In the genomic region with DNA sequence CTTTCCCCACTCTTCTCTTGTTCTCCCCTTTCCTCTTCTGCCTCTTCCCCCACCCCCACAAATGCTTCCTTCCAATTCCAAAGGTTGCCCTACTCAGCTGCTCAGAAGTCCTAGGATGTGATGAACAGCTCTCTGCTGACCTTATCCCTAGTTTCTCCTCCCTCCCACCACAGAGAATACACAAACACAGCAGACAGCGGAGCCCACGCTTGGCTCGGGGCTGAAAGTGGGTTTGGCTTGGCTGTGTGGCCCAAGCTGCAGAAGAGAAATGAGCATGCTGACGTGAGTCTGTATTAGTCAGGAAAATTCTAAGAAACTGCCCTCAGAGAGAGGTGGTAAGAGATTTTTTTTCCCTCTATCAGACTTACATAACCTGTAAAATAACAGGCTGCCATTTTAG, we compare ENCODE assay signal across 9 mouse cellular contexts.
DNase-seq lines count a peak whose midpoint lies in the region; ATAC-seq and TF ChIP-seq lines count a peak whose summit lies in the region.
"Had no signal": no experiment of that assay in that cellular context is flagged by ENCODE, and none has a peak within 500 bp of the region (broad histone marks: within the 10 kb centered on the region; RNA-seq: fewer than 3 reads in every experiment).

No protein-coding gene starts in this region.

- 78% methylated on average over 4 of the region's 4 CpGs for WGBS in forebrain, embryonic 14.5 days
- 77% methylated on average over 4 of the region's 4 CpGs for WGBS in forebrain, embryonic 13.5 days
- WGBS in kidney, adult 2 months = 30% methylated on average over 4 of the region's 4 CpGs
- WGBS in lung, embryonic 14.5 days = 15% methylated on average over 4 of the region's 4 CpGs

- no peak overlapping the region for H3K4me2 ChIP-seq in forebrain, embryonic 14.5 days (ENCODE audit: low read length)
- H3K4me2 ChIP-seq in forebrain, embryonic 13.5 days = no peak overlapping the region
- H3K4me2 ChIP-seq in lung, embryonic 14.5 days = no peak overlapping the region

- DNase-seq in forebrain, embryonic 14.5 days (ENCODE audit: low spot score) = peak; percentile 6
- DNase-seq in adrenal gland, postnatal 10 days = peak; percentile 70
- DNase-seq in kidney, adult 2 months = peak; percentile 32
- peak; percentile 85 for DNase-seq in lung, embryonic 14.5 days
- DNase-seq in cerebellum, adult 9-10 months = no peak
- DNase-seq in cerebellum, adult 18-20 months = no peak

- no peak for ATAC-seq in forebrain, embryonic 14.5 days
- ATAC-seq in forebrain, embryonic 13.5 days = no peak
- peak; percentile 90 for ATAC-seq in lung, embryonic 14.5 days (ENCODE audit: insufficient read depth)
- no peak for ATAC-seq in granulocyte monocyte progenitor cell, adult 5-6 weeks (replicated peaks; ENCODE audit: poor library complexity, severe bottlenecking)

- no peak for TF ChIP-seq POLR2A in kidney, adult 2 months (IDR thresholded peaks at IDR 0.05; ENCODE audit: low read depth, low read length)

- no peak overlapping the region for H3K27ac ChIP-seq in forebrain, embryonic 14.5 days (ENCODE audit: low read depth, low read length)
- H3K27ac ChIP-seq in forebrain, embryonic 13.5 days = no peak overlapping the region
- H3K27ac ChIP-seq in kidney, adult 2 months (ENCODE audit: insufficient read depth, low read depth, low read length) = no peak overlapping the region
- H3K27ac ChIP-seq in lung, embryonic 14.5 days (ENCODE audit: low read depth) = no peak overlapping the region

- TF ChIP-seq CTCF in kidney, adult 2 months (conservative IDR thresholded peaks at IDR 0.05; ENCODE audit: insufficient read depth, insufficient read length, low read depth, low read length) = no peak
- no peak for TF ChIP-seq CTCF in lung, embryonic 14.5 days (IDR thresholded peaks at IDR 0.05; ENCODE audit: low read depth)

- H3K36me3 ChIP-seq in forebrain, embryonic 14.5 days (ENCODE audit: control insufficient read depth, insufficient read depth, low read length) = no peaks in the 10 kb centered on the region
- H3K36me3 ChIP-seq in forebrain, embryonic 13.5 days (ENCODE audit: poor library complexity, severe bottlenecking) = no peaks in the 10 kb centered on the region
- no peaks in the 10 kb centered on the region for H3K36me3 ChIP-seq in kidney, adult 2 months (ENCODE audit: control insufficient read depth, insufficient read depth, low read length)
- no peaks in the 10 kb centered on the region for H3K36me3 ChIP-seq in lung, embryonic 14.5 days (ENCODE audit: insufficient read depth)

- H3K9ac ChIP-seq in forebrain, embryonic 14.5 days (ENCODE audit: low read length) = no peak overlapping the region
- no peak overlapping the region for H3K9ac ChIP-seq in forebrain, embryonic 13.5 days
- H3K9ac ChIP-seq in lung, embryonic 14.5 days = no peak overlapping the region

- H3K4me3 ChIP-seq in forebrain, embryonic 14.5 days (ENCODE audit: low read depth, low read length) = no peak overlapping the region
- H3K4me3 ChIP-seq in forebrain, embryonic 13.5 days = no peak overlapping the region
- no peak overlapping the region for H3K4me3 ChIP-seq in kidney, adult 2 months (ENCODE audit: insufficient read depth, low read depth, low read length)
- no peak overlapping the region for H3K4me3 ChIP-seq in lung, embryonic 14.5 days (ENCODE audit: low read depth, low read length)
- H3K4me3 ChIP-seq: myocyte had no signal

- no peaks in the 10 kb centered on the region for H3K27me3 ChIP-seq in forebrain, embryonic 14.5 days (replicated peaks; ENCODE audit: control insufficient read depth, insufficient read depth, low read length)
- no peaks in the 10 kb centered on the region for H3K27me3 ChIP-seq in forebrain, embryonic 13.5 days
- no peaks in the 10 kb centered on the region for H3K27me3 ChIP-seq in kidney, adult 2 months (replicated peaks; ENCODE audit: control insufficient read depth, insufficient read depth, low read length)
- no peaks in the 10 kb centered on the region for H3K27me3 ChIP-seq in lung, embryonic 14.5 days (ENCODE audit: insufficient read depth, low read length)

- H3K9me3 ChIP-seq in forebrain, embryonic 14.5 days (replicated peaks; ENCODE audit: control insufficient read depth, low read length) = no peaks in the 10 kb centered on the region
- H3K9me3 ChIP-seq in forebrain, embryonic 13.5 days (replicated peaks) = no peaks in the 10 kb centered on the region
- H3K9me3 ChIP-seq in lung, embryonic 14.5 days (ENCODE audit: low read depth, low read length) = no peaks in the 10 kb centered on the region

- H3K4me1 ChIP-seq in forebrain, embryonic 14.5 days (ENCODE audit: control insufficient read depth, insufficient read depth, low read length) = no peaks in the 10 kb centered on the region
- no peaks in the 10 kb centered on the region for H3K4me1 ChIP-seq in forebrain, embryonic 13.5 days
- H3K4me1 ChIP-seq in kidney, adult 2 months (ENCODE audit: control insufficient read depth, insufficient read depth, low read length) = no peaks in the 10 kb centered on the region
- H3K4me1 ChIP-seq in lung, embryonic 14.5 days (ENCODE audit: insufficient read depth) = no peaks in the 10 kb centered on the region

Comparison
In these comparisons a context has a peak if more than half of its experiments do, and no peak if none do; other contexts are left out.
1. DNase-seq: peak in forebrain, embryonic 14.5 days (single experiment), adrenal gland, postnatal 10 days (single experiment), kidney, adult 2 months (single experiment) and lung, embryonic 14.5 days (single experiment); none in cerebellum, adult 9-10 months (single experiment) and cerebellum, adult 18-20 months (0 of 2).